Mouse (Mus musculus) heart, adult 2 months (tissue): ENCODE measurements at regions not wholly inside any gene's neighbourhood (a gene's known extent, or its start where the extent isn't known, plus 50 kb on each side); places are given as distances from the start of the nearest gene placed in this dataset.

ENCODE experiments used
- CTCF ChIP-seq: fragments of 200-600 bp; IDR thresholded peaks from 2 replicates; pipeline ENCODE4 v1.8.1; 2022; ENCODE audit warnings: antibody characterized with exemption, mild to moderate bottlenecking, moderate library complexity
- EP300 ChIP-seq: fragments of 200-500 bp; IDR thresholded peaks from 2 replicates; pipeline ENCODE4 v1.6.1; 2011; ENCODE audit warnings: low read depth, low read length, control low read depth; ENCODE audit not compliant: insufficient read depth
- POLR2A ChIP-seq: fragments of 200-500 bp; IDR thresholded peaks from 2 replicates; pipeline ENCODE4 v1.6.1; 2011; ENCODE audit warnings: mild to moderate bottlenecking, low read depth, low read length, control low read depth; ENCODE audit not compliant: insufficient read depth

GRCm38 (mm10) chr3:80421461-80421860, 381.2 kb downstream of the Gria2 start:
- TF ChIP-seq POLR2A (no peak), EP300 (no peak), CTCF (no peak)
